Mouse (Mus musculus) kidney, adult 2 months (tissue): ENCODE data around the gene Hoxd3. TPM values are rescaled to one million over a fixed set of nuclear protein-coding genes. Genes with fewer than 3 reads are reported as not detected.

Experiments used
- DNase-seq: peaks from one replicate; pipeline ENCODE4 v3.0.0; 2021
- H3K27ac ChIP-seq: fragments of 200-500 bp; 2 replicates; pipeline ENCODE4 v1.5.1; 2012; ENCODE audit warnings: low read depth, low read length, control low read depth, inconsistent platforms; ENCODE audit not compliant: insufficient read depth
- H3K27me3 ChIP-seq: fragments of 200-500 bp; replicated peaks from 2 replicates; pipeline ENCODE4 v1.6.1; 2012; ENCODE audit warnings: mild to moderate bottlenecking, moderate library complexity, low read length, inconsistent platforms; ENCODE audit not compliant: control insufficient read depth, insufficient read depth
- H3K36me3 ChIP-seq: fragments of 200-500 bp; 2 replicates; pipeline ENCODE4 v1.6.1; 2012; ENCODE audit warnings: mild to moderate bottlenecking, moderate library complexity, low read length, inconsistent platforms; ENCODE audit not compliant: control insufficient read depth, insufficient read depth
- H3K4me1 ChIP-seq: fragments of 200-500 bp; 2 replicates; pipeline ENCODE4 v1.6.1; 2011; ENCODE audit warnings: low read length; ENCODE audit not compliant: control insufficient read depth, insufficient read depth
- H3K4me3 ChIP-seq: fragments of 200-500 bp; 2 replicates; pipeline ENCODE4 v1.5.1; 2011; ENCODE audit warnings: mild to moderate bottlenecking, low read depth, low read length, control low read depth; ENCODE audit not compliant: insufficient read depth
- CTCF ChIP-seq: fragments of 200-500 bp; conservative IDR thresholded peaks from 2 replicates; pipeline ENCODE4 v1.5.1; 2011; ENCODE audit warnings: low read depth, mild to moderate bottlenecking, control low read depth, low read length, moderate library complexity, mixed read lengths; ENCODE audit not compliant: insufficient read depth, insufficient read length
- POLR2A ChIP-seq: fragments of 200-500 bp; IDR thresholded peaks from one replicate; pipeline ENCODE4 v1.6.1; 2011; ENCODE audit warnings: low read depth, low read length, control low read depth
- WGBS: fragments of 180-500 bp; shearing (Covaris S2); methylation state at CpG from one replicate; pipeline ENCODE4 v1.1.7; 2018; 5-methylcytosine and 5-hydroxymethylcytosine counted together
- polyA plus RNA-seq: library from polyadenylated mRNA; depleted of rRNA; stranded (reverse); fragments of >200 nt; gene quantifications from 2 replicates; pipeline ENCODE4 v1.2.3, GENCODE M21; 2012

The Hoxd3 gene
- polyA plus RNA-seq, 1 experiment = 10.7 TPM

- Histone ChIP-seq H3K36me3 (no peaks in the 10 kb centered on the region), H3K4me1 (peaks cover 5% of the 10 kb centered on the region; the same call in 1 of the 2 replicates), H3K4me3 (no peak overlapping the region), H3K27ac (peak overlapping the region; percentile 7; the same call in 1 of the 2 replicates), H3K27me3 (no peaks in the 10 kb centered on the region)
- WGBS = 73% methylated on average over 15 of the region's 15 CpGs
- DNase-seq = no peak
- TF ChIP-seq POLR2A = no peak
- no peak for TF ChIP-seq CTCF
These were observed 25.2 kb downstream of the Hoxd3 start for GRCm38 (mm10) chr2:74736688-74737577.

GRCm38 (mm10) chr2:74737578-74738070 lies 25.9 kb downstream of the Hoxd3 start:
- no peak for TF ChIP-seq CTCF
- TF ChIP-seq POLR2A = no peak
- 63% methylated on average over 7 of the region's 7 CpGs for WGBS
- Histone ChIP-seq H3K27me3 (no peaks in the 10 kb centered on the region), H3K4me1 (peaks cover 5% of the 10 kb centered on the region; the same call in 1 of the 2 replicates), H3K36me3 (no peaks in the 10 kb centered on the region), H3K4me3 (no peak overlapping the region), H3K27ac (peak overlapping the region; percentile 7; the same call in 1 of the 2 replicates)
- DNase-seq = peak; percentile 45

GRCm38 (mm10) chr2:74738623-74739475 lies 27.1 kb downstream of the Hoxd3 start:
- DNase-seq = peak; percentile 62
- H3K27me3 ChIP-seq = no peaks in the 10 kb centered on the region
- peaks cover 5% of the 10 kb centered on the region; the same call in 1 of the 2 replicates for H3K4me1 ChIP-seq
- no peak overlapping the region for H3K4me3 ChIP-seq
- no peak overlapping the region; the same call in 1 of the 2 replicates for H3K27ac ChIP-seq
- TF ChIP-seq CTCF = no peak
- no peak for TF ChIP-seq POLR2A
- 22% methylated on average over 20 of the region's 20 CpGs for WGBS
- H3K36me3 ChIP-seq = no peaks in the 10 kb centered on the region

GRCm38 (mm10) chr2:74739476-74739800 lies 27.7 kb downstream of the Hoxd3 start:
- Histone ChIP-seq H3K4me3 (no peak overlapping the region), H3K27me3 (no peaks in the 10 kb centered on the region), H3K27ac (no peak overlapping the region; the same call in 1 of the 2 replicates), H3K36me3 (no peaks in the 10 kb centered on the region), H3K4me1 (peaks cover 5% of the 10 kb centered on the region; the same call in 1 of the 2 replicates)
- TF ChIP-seq CTCF (no peak), POLR2A (no peak)
- no peak for DNase-seq
- 54% methylated on average over 2 of the region's 2 CpGs for WGBS

- WGBS = 51% methylated on average over 14 of the region's 14 CpGs
- Histone ChIP-seq H3K27ac (no peak overlapping the region), H3K4me1 (peaks cover 5% of the 10 kb centered on the region; the same call in 1 of the 2 replicates), H3K4me3 (peak overlapping the region; percentile 19; the same call in 1 of the 2 replicates), H3K36me3 (no peaks in the 10 kb centered on the region), H3K27me3 (no peaks in the 10 kb centered on the region)
- DNase-seq = no peak
- no peak for TF ChIP-seq POLR2A
These were observed 28.1 kb downstream of the Hoxd3 start for GRCm38 (mm10) chr2:74739869-74740268.

- Histone ChIP-seq H3K27ac (no peak overlapping the region), H3K36me3 (no peaks in the 10 kb centered on the region), H3K4me1 (peaks cover 5% of the 10 kb centered on the region; the same call in 1 of the 2 replicates), H3K27me3 (no peaks in the 10 kb centered on the region), H3K4me3 (peak overlapping the region; percentile 19)
- WGBS = 24% methylated on average over 43 of the region's 43 CpGs
- no peak for DNase-seq
- TF ChIP-seq POLR2A = no peak
- TF ChIP-seq CTCF = no peak
These were observed 28.8 kb downstream of the Hoxd3 start for GRCm38 (mm10) chr2:74740311-74741091.
